Mouse (Mus musculus) right cerebral cortex, adult 18-20 months (tissue): ENCODE measurements at regions not wholly inside any gene's neighbourhood (a gene's known extent, or its start where the extent isn't known, plus 50 kb on each side); places are given as distances from the start of the nearest gene placed in this dataset.
"Not testable (repeated sequence)": the region's sequence is repeated elsewhere in the genome, so short reads cannot be mapped to it uniquely, and the experiment has no call there.

Experiments used
- DNase-seq: peaks from one replicate; pipeline ENCODE4 v3.0.0; 2022; ENCODE audit warnings: mixed read lengths

- no peak for DNase-seq
Measured at GRCm38 (mm10) chr14:76746282-76746681, 189.6 kb upstream of the Serp2 start.

- DNase-seq: no peak
Measured at GRCm38 (mm10) chr14:76744674-76745433, 188.2 kb upstream of the Serp2 start.

GRCm38 (mm10) chr14:76742297-76742696, 185.6 kb upstream of the Serp2 start:
- DNase-seq: no peak

GRCm38 (mm10) chr14:76739836-76740597, 183.3 kb upstream of the Serp2 start:
- DNase-seq: peak; percentile 90

- no peak for DNase-seq
Measured at GRCm38 (mm10) chr14:76735997-76736396, 179.3 kb upstream of the Serp2 start.

- no peak for DNase-seq
Measured at GRCm38 (mm10) chr14:76735107-76735506, 178.4 kb upstream of the Serp2 start.

- DNase-seq: no peak
Measured at GRCm38 (mm10) chr14:76733258-76733823, 176.7 kb upstream of the Serp2 start.

GRCm38 (mm10) chr14:76731096-76731986, 174.7 kb upstream of the Serp2 start:
- peak; percentile 53 for DNase-seq

- no peak for DNase-seq
Measured at GRCm38 (mm10) chr14:76725844-76726243, 169.2 kb upstream of the Serp2 start.

GRCm38 (mm10) chr14:76725231-76725630, 168.5 kb upstream of the Serp2 start:
- not testable (repeated sequence) for DNase-seq

- DNase-seq: no peak
Measured at GRCm38 (mm10) chr14:76724826-76725225, 168.1 kb upstream of the Serp2 start.

GRCm38 (mm10) chr14:76724395-76724794, 167.7 kb upstream of the Serp2 start:
- DNase-seq: no peak

GRCm38 (mm10) chr14:76723551-76723950, 166.9 kb upstream of the Serp2 start:
- no peak for DNase-seq

- no peak for DNase-seq
Measured at GRCm38 (mm10) chr14:76722297-76722696, 165.6 kb upstream of the Serp2 start.

- no peak for DNase-seq
Measured at GRCm38 (mm10) chr14:76721751-76722150, 165.1 kb upstream of the Serp2 start.

- DNase-seq: no peak
Measured at GRCm38 (mm10) chr14:76717081-76717480, 160.4 kb upstream of the Serp2 start.

- DNase-seq: no peak
Measured at GRCm38 (mm10) chr14:76714727-76715126, 158.0 kb upstream of the Serp2 start.

- no peak for DNase-seq
Measured at GRCm38 (mm10) chr14:76713946-76714345, 157.3 kb upstream of the Serp2 start.

- peak; percentile 20 for DNase-seq
Measured at GRCm38 (mm10) chr14:76708728-76709127, 152.0 kb upstream of the Serp2 start.

GRCm38 (mm10) chr14:76703373-76703764, 146.7 kb upstream of the Serp2 start:
- no peak for DNase-seq

- no peak for DNase-seq
Measured at GRCm38 (mm10) chr14:76702709-76703372, 146.2 kb upstream of the Serp2 start.
